Comparison of ENCODE assay signal across 17 mouse cellular contexts in genomic region chr5:77473896-77474486, GRCm38 (mm10).
DNase-seq lines count a peak whose midpoint lies in the region; ATAC-seq and TF ChIP-seq lines count a peak whose summit lies in the region.
"Had no signal": no experiment of that assay in that cellular context is flagged by ENCODE, and none has a peak within 500 bp of the region (broad histone marks: within the 10 kb centered on the region; RNA-seq: fewer than 3 reads in every experiment).

No protein-coding gene starts in this region.

- H3K27me3 ChIP-seq in forebrain, embryonic 16.5 days (replicated peaks; ENCODE audit: control insufficient read depth, insufficient read depth, low read length) = no peaks in the 10 kb centered on the region
- no peaks in the 10 kb centered on the region for H3K27me3 ChIP-seq in forebrain, embryonic 12.5 days
- no peaks in the 10 kb centered on the region for H3K27me3 ChIP-seq in midbrain, postnatal 0 days (ENCODE audit: insufficient read depth, low read length)
- no peaks in the 10 kb centered on the region for H3K27me3 ChIP-seq in midbrain, embryonic 14.5 days (ENCODE audit: control insufficient read depth, insufficient read depth, low read length)
- H3K27me3 ChIP-seq: heart, embryonic 12.5 days; liver, embryonic 12.5 days; lung, embryonic 15.5 days; neural tube, embryonic 13.5 days had no signal

- H3K9ac ChIP-seq in forebrain, embryonic 16.5 days (replicated peaks; ENCODE audit: low read depth, low read length) = no peak overlapping the region
- no peak overlapping the region for H3K9ac ChIP-seq in forebrain, embryonic 12.5 days
- H3K9ac ChIP-seq in midbrain, postnatal 0 days (replicated peaks; ENCODE audit: low read length, poor library complexity, severe bottlenecking) = no peak overlapping the region
- no peak overlapping the region for H3K9ac ChIP-seq in midbrain, embryonic 14.5 days (replicated peaks; ENCODE audit: low read length)
- H3K9ac ChIP-seq: heart, embryonic 12.5 days; liver, embryonic 12.5 days; lung, embryonic 15.5 days; neural tube, embryonic 13.5 days had no signal

- no peak overlapping the region for H3K27ac ChIP-seq in forebrain, embryonic 16.5 days (ENCODE audit: low read length)
- no peak overlapping the region for H3K27ac ChIP-seq in forebrain, embryonic 12.5 days
- H3K27ac ChIP-seq in midbrain, postnatal 0 days (ENCODE audit: low read depth, low read length) = no peak overlapping the region
- H3K27ac ChIP-seq in midbrain, embryonic 14.5 days (replicated peaks; ENCODE audit: low read depth, low read length) = no peak overlapping the region
- H3K27ac ChIP-seq: limb, embryonic 10.5 days; liver, embryonic 12.5 days; lung, embryonic 15.5 days; neural tube, embryonic 13.5 days had no signal

- no peak for TF ChIP-seq CTCF in midbrain, postnatal 0 days (IDR thresholded peaks at IDR 0.05)

- H3K4me3 ChIP-seq in forebrain, embryonic 16.5 days (replicated peaks; ENCODE audit: low read length) = no peak overlapping the region
- H3K4me3 ChIP-seq in forebrain, embryonic 12.5 days (replicated peaks) = no peak overlapping the region
- no peak overlapping the region for H3K4me3 ChIP-seq in midbrain, postnatal 0 days (ENCODE audit: low read depth, low read length)
- H3K4me3 ChIP-seq in midbrain, embryonic 14.5 days (replicated peaks; ENCODE audit: low read depth, low read length) = no peak overlapping the region
- H3K4me3 ChIP-seq: heart, embryonic 12.5 days; limb, embryonic 10.5 days; liver, embryonic 12.5 days; lung, embryonic 15.5 days; neural tube, embryonic 13.5 days had no signal

- H3K9me3 ChIP-seq in forebrain, embryonic 16.5 days (ENCODE audit: control insufficient read depth, low read length) = no peaks in the 10 kb centered on the region
- H3K9me3 ChIP-seq in forebrain, embryonic 12.5 days = no peaks in the 10 kb centered on the region
- no peaks in the 10 kb centered on the region for H3K9me3 ChIP-seq in midbrain, postnatal 0 days (ENCODE audit: low read length)
- no peaks in the 10 kb centered on the region for H3K9me3 ChIP-seq in midbrain, embryonic 14.5 days (ENCODE audit: control insufficient read depth, low read length)
- H3K9me3 ChIP-seq: heart, embryonic 12.5 days; limb, embryonic 10.5 days; liver, embryonic 12.5 days; lung, embryonic 15.5 days; neural tube, embryonic 13.5 days had no signal

- WGBS in forebrain, embryonic 16.5 days = 69% methylated on average over 8 of the region's 8 CpGs
- 86% methylated on average over 8 of the region's 8 CpGs for WGBS in forebrain, embryonic 12.5 days
- 73% methylated on average over 8 of the region's 8 CpGs for WGBS in midbrain, postnatal 0 days
- WGBS in midbrain, embryonic 14.5 days = 78% methylated on average over 8 of the region's 8 CpGs

- no peak overlapping the region for H3K4me2 ChIP-seq in forebrain, embryonic 16.5 days (ENCODE audit: low read length)
- no peak overlapping the region for H3K4me2 ChIP-seq in forebrain, embryonic 12.5 days
- no peak overlapping the region for H3K4me2 ChIP-seq in midbrain, postnatal 0 days (ENCODE audit: low read depth, low read length, poor library complexity, severe bottlenecking)
- no peak overlapping the region for H3K4me2 ChIP-seq in midbrain, embryonic 14.5 days (ENCODE audit: low read length)
- H3K4me2 ChIP-seq: heart, embryonic 12.5 days; liver, embryonic 12.5 days; lung, embryonic 15.5 days; neural tube, embryonic 13.5 days had no signal

- peak; percentile 8 for DNase-seq in adrenal gland, postnatal 14 days
- DNase-seq in adrenal gland, adult 8-10 months = no peak
- DNase-seq in midbrain, postnatal 0 days (ENCODE audit: low spot score) = peak; percentile 24
- DNase-seq in midbrain, embryonic 14.5 days = no peak
- DNase-seq in cerebellum, postnatal 25 days = peak; percentile 52 to 80
- no peak for DNase-seq in heart, adult 18-20 months
- DNase-seq: gastrocnemius, postnatal 36 days; heart, postnatal 4 days; kidney, adult 2 months; kidney, postnatal 25 days had no signal

- 0 out of 2 replicates have a peak, but pooled peaks have one; percentile 28 for ATAC-seq in forebrain, embryonic 16.5 days
- ATAC-seq in forebrain, embryonic 12.5 days (ENCODE audit: low FRiP score) = no peak
- no peak for ATAC-seq in midbrain, postnatal 0 days (ENCODE audit: low FRiP score)
- no peak for ATAC-seq in midbrain, embryonic 14.5 days (ENCODE audit: low FRiP score, low TSS enrichment)
- ATAC-seq: liver, embryonic 12.5 days had no signal

- H3K36me3 ChIP-seq in forebrain, embryonic 16.5 days (ENCODE audit: control insufficient read depth, insufficient read depth) = no peaks in the 10 kb centered on the region
- H3K36me3 ChIP-seq in forebrain, embryonic 12.5 days (replicated peaks) = no peaks in the 10 kb centered on the region
- no peaks in the 10 kb centered on the region for H3K36me3 ChIP-seq in midbrain, postnatal 0 days (ENCODE audit: insufficient read depth, low read length)
- H3K36me3 ChIP-seq in midbrain, embryonic 14.5 days (ENCODE audit: control insufficient read depth, insufficient read depth, low read length) = no peaks in the 10 kb centered on the region
- H3K36me3 ChIP-seq: heart, embryonic 12.5 days; limb, embryonic 10.5 days; liver, embryonic 12.5 days; lung, embryonic 15.5 days; neural tube, embryonic 13.5 days had no signal

- no peaks in the 10 kb centered on the region for H3K4me1 ChIP-seq in forebrain, embryonic 16.5 days (replicated peaks; ENCODE audit: control insufficient read depth, insufficient read depth, low read length)
- H3K4me1 ChIP-seq in forebrain, embryonic 12.5 days = no peaks in the 10 kb centered on the region
- no peaks in the 10 kb centered on the region for H3K4me1 ChIP-seq in midbrain, postnatal 0 days (ENCODE audit: insufficient read depth, low read length)
- no peaks in the 10 kb centered on the region for H3K4me1 ChIP-seq in midbrain, embryonic 14.5 days (ENCODE audit: control insufficient read depth, insufficient read depth, low read length)
- H3K4me1 ChIP-seq: heart, embryonic 12.5 days; limb, embryonic 10.5 days; liver, embryonic 12.5 days; lung, embryonic 15.5 days; neural tube, embryonic 13.5 days had no signal

Comparison
In these comparisons a context has a peak if more than half of its experiments do, and no peak if none do; other contexts are left out.
1. DNase-seq: peak in adrenal gland, postnatal 14 days (single experiment), midbrain, postnatal 0 days (single experiment) and cerebellum, postnatal 25 days (2 of 2); none in adrenal gland, adult 8-10 months (single experiment), midbrain, embryonic 14.5 days (single experiment) and heart, adult 18-20 months (0 of 2).